Mouse (Mus musculus) splenic B cell, adult 2 months (primary cell): ENCODE measurements around the gene Atp2a3.
A peak's percentile ranks its signal among the peaks of the same experiment; 100 is the strongest.

Source experiments
- DNase-seq: peaks from one replicate; pipeline ENCODE4 v3.0.0-alpha.2; 2011; ENCODE audit warnings: low read depth, low spot score
- H3K27me3 ChIP-seq: 2 replicates; pipeline ENCODE4 v1.6.1; 2012; ENCODE audit warnings: mild to moderate bottlenecking, low read length, moderate library complexity, mixed read lengths; ENCODE audit not compliant: control insufficient read depth, poor library complexity, insufficient read depth, severe bottlenecking
- H3K36me3 ChIP-seq: 2 replicates; pipeline ENCODE4 v1.6.1; 2012; ENCODE audit warnings: mild to moderate bottlenecking, low read length, moderate library complexity, mixed read lengths; ENCODE audit not compliant: control insufficient read depth, poor library complexity, insufficient read depth, severe bottlenecking

Gene Atp2a3

GRCm38 (mm10) chr11:72974995-72975503, 14.1 kb downstream of the Atp2a3 start:
- Histone ChIP-seq H3K27me3 (no peaks in the 10 kb centered on the region), H3K36me3 (peaks cover 26% of the 10 kb centered on the region)
- no peak for DNase-seq

- DNase-seq, result no peak
- peaks cover 28% of the 10 kb centered on the region for H3K36me3 ChIP-seq
- H3K27me3 ChIP-seq, result no peaks in the 10 kb centered on the region
Observed at GRCm38 (mm10) chr11:72982516-72982915, 21.5 kb downstream of the Atp2a3 start.

- no peaks in the 10 kb centered on the region for H3K27me3 ChIP-seq
- DNase-seq, result peak; percentile 53
- H3K36me3 ChIP-seq, result peaks cover 27% of the 10 kb centered on the region
Observed at GRCm38 (mm10) chr11:72983283-72983682, 22.3 kb downstream of the Atp2a3 start.

DNA sequence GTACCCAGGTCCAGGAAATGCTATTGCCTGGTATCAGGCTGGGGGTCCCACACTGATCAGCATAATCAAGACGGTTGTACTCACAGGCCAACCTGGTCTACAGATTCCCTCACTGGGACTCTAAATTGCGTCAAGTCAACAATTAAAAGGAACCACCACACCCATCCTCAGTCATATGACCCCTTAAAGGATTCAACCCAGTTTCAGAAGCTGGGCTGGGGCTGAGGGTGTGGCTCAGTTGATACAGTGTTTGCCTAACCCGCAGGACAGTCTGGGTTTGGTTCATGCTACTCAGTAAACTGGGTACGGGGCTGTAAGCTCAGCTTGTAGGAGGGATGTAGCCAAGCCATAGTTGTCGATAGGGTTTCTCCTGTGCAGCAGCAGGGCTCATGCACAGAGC, 25.8 kb downstream of the Atp2a3 start:
- H3K27me3 ChIP-seq, result no peaks in the 10 kb centered on the region
- peaks cover 36% of the 10 kb centered on the region for H3K36me3 ChIP-seq
- DNase-seq, result peak; percentile 34

GRCm38 (mm10) chr11:72987234-72987633, 26.3 kb downstream of the Atp2a3 start:
- Histone ChIP-seq H3K27me3 (no peaks in the 10 kb centered on the region), H3K36me3 (peaks cover 36% of the 10 kb centered on the region)
- peak; percentile 50 for DNase-seq

GRCm38 (mm10) chr11:72987807-72988206, 26.8 kb downstream of the Atp2a3 start:
- no peak for DNase-seq
- no peaks in the 10 kb centered on the region for H3K27me3 ChIP-seq
- H3K36me3 ChIP-seq, result peaks cover 33% of the 10 kb centered on the region

DNA sequence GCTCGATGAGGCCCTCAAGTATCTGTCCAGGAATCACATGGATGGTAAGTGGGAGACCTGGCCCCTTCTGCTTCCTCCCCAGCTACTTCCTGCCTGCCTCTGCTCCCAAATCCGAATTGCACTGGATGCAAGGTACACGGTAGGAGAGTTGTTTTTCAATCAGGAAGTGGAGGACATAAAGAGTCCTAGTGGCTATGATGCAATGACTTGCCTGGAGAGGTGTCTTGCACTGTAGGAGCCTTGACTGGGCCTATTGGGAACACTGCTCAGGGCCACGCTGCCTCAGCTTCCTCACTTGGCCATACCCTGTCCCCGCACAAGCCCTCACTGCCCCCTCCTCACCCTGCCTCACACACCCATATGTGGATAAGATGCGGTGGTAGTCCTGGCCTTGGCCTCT, 28.1 kb downstream of the Atp2a3 start:
- Histone ChIP-seq H3K27me3 (no peaks in the 10 kb centered on the region), H3K36me3 (peaks cover 27% of the 10 kb centered on the region)
- DNase-seq, result no peak

- Histone ChIP-seq H3K36me3 (peaks cover 20% of the 10 kb centered on the region), H3K27me3 (no peaks in the 10 kb centered on the region)
- no peak for DNase-seq
Observed at GRCm38 (mm10) chr11:72990688-72991087, 29.7 kb downstream of the Atp2a3 start.

DNA sequence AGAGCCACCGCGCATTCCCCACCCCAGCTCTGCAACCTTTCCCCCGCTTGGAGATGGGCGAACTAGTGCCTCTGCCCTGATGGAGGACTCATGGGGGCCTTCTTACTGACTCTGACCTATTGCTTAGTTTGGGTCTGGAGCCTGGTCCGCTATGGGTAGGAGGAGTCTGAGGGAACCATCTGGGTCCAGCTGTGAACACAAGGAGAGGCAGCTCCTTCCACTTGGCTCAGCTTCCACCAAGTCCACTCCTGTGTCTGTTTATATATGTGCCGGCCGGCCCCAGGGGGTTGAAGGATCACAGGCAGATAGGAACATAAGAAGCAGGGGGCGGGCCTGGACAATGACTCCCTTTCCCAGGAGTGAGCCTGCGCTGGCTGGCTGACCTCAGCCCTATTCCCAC, 31.0 kb downstream of the Atp2a3 start:
- DNase-seq, result no peak
- H3K27me3 ChIP-seq, result no peaks in the 10 kb centered on the region
- peaks cover 18% of the 10 kb centered on the region for H3K36me3 ChIP-seq

- Histone ChIP-seq H3K27me3 (no peaks in the 10 kb centered on the region), H3K36me3 (peaks cover 2% of the 10 kb centered on the region)
- no peak for DNase-seq
Observed at GRCm38 (mm10) chr11:72996346-72996745, 35.4 kb downstream of the Atp2a3 start.

- H3K27me3 ChIP-seq, result no peaks in the 10 kb centered on the region
- DNase-seq, result no peak
Observed at GRCm38 (mm10) chr11:72996781-72997180, 35.8 kb downstream of the Atp2a3 start.

GRCm38 (mm10) chr11:72997529-72998326, 36.8 kb downstream of the Atp2a3 start:
- no peak for DNase-seq
- Histone ChIP-seq H3K36me3 (no peaks in the 10 kb centered on the region; the same call in none of the 2 replicates), H3K27me3 (no peaks in the 10 kb centered on the region)

More at GRCm38 (mm10) chr11:72996781-72997180, 35.8 kb downstream of the Atp2a3 start:
- H3K36me3 ChIP-seq, result no peaks in the 10 kb centered on the region; the same call in none of the 2 replicates

DNA sequence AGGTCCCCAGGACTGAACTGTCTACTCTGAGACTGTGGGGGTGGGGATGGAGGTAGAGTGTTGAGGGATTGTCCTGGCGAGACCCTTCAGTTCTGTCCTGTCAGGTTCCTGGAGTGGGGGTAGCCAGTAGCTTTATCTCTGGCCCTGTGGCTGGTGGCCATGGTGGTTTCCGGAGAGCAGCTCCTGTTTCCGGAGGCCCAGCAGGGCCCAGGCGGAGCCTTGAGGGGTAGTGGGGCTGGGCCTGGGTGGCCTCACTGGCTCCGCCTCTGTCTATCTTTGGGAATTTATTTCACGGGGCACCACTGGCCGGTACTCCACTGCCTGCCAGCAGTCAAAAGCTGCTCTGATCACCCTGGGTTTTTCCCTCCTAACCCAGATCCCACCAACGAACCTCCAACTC, 37.8 kb downstream of the Atp2a3 start, which contains the start of gene P2rx1:
Gene P2rx1, plus strand, starts transcription at position 333 of the 400 bp plus-strand sequence.
- Histone ChIP-seq H3K36me3 (no peaks in the 10 kb centered on the region; the same call in none of the 2 replicates), H3K27me3 (no peaks in the 10 kb centered on the region)
- no peak for DNase-seq

GRCm38 (mm10) chr11:73001029-73001428, 40.1 kb downstream of the Atp2a3 start:
- no peaks in the 10 kb centered on the region for H3K27me3 ChIP-seq
- DNase-seq, result peak; percentile 86

GRCm38 (mm10) chr11:73006377-73006776, 45.4 kb downstream of the Atp2a3 start:
- no peaks in the 10 kb centered on the region for H3K36me3 ChIP-seq
- no peaks in the 10 kb centered on the region for H3K27me3 ChIP-seq
- peak; percentile 89 for DNase-seq

More at GRCm38 (mm10) chr11:73001029-73001428, 40.1 kb downstream of the Atp2a3 start:
- H3K36me3 ChIP-seq, result no peaks in the 10 kb centered on the region
